Mouse (Mus musculus) retina, adult 2 months (tissue): Measurements from ENCODE around the gene Zfand5.

Experiments used
- DNase-seq: peaks from one replicate; pipeline ENCODE4 v3.0.0-alpha.2; 2012; ENCODE audit warnings: low read depth, low spot score

Gene Zfand5

GRCm38 (mm10) chr19:21328951-21329350, 56.9 kb downstream of the Zfand5 start:
- no peak for DNase-seq

- DNase-seq = no peak
Observed at GRCm38 (mm10) chr19:21329770-21330169, 57.7 kb downstream of the Zfand5 start.

GRCm38 (mm10) chr19:21330305-21331115, 58.4 kb downstream of the Zfand5 start:
- DNase-seq = no peak

DNA sequence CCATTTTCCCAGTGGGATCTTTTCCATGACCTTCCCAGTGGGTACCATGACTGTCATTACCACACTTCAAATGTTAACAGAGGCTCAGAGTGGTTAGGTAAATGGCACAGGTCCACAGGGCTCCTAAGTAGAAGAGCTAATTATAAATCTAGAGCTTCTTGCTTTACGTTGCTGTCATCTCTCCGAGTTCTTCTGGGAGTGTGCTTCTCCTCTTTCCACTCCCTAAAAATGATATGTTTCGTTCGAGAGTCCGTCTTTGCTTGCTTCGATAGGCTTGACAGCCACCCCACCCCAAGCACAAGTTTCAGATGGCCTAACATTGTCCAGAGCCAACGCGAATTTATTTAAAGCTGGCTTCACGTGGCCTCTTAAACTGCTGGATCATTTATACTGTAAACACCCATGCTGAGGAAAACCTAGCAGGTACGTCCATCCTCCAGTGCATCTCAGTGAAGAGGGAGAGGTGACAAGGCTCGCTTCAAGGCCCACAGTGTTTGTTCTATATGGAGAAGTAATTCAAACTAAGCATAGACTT, 59.6 kb downstream of the Zfand5 start:
- DNase-seq = no peak
